8 mouse cellular contexts compared by ENCODE assay signal in the genomic region with DNA sequence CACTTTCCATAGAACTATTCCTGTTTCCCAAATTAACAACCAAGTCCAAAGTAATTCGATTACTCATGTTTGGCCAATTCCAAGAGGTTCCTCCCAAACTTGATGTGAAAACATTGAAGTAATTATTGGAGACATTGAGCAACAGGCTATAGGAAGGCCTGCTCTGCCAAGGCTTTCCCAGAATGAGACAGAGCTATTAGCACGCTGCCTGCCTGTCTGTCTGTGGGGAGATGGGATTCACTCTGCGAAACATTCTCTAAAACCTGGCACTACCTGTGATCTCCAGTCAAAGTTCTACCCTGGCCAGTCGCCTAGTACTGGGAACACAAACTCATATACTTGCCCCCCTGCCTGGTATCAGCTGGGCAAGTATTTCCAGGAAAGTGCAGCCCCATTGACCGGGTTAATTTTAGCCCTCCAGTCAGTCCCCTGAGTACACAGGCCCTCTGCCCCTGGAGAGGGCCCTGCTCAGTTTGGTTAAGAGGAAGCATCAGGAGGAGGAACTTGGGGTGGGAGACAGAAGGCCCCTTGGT. TPM values are rescaled to one million over a fixed set of nuclear protein-coding genes. Genes with fewer than 3 reads are reported as not detected.
DNase-seq lines count a peak whose midpoint lies in the region; ATAC-seq and TF ChIP-seq lines count a peak whose summit lies in the region.

No protein-coding gene starts in this region.

- WGBS in forebrain, embryonic 13.5 days: 41% methylated on average over 5 of the region's 5 CpGs
- WGBS in hindbrain, embryonic 15.5 days: 37% methylated on average over 5 of the region's 5 CpGs
- WGBS in liver, embryonic 13.5 days (ENCODE audit: insufficient replicate concordance): 7% methylated on average over 5 of the region's 5 CpGs
- 3% methylated on average over 5 of the region's 5 CpGs for WGBS in stomach, postnatal 0 days

- DNase-seq in thymus, postnatal 0 days (ENCODE audit: low spot score): peak; percentile 36
- no peak for DNase-seq in thymus, postnatal 14 days
- peak; percentile 29 for DNase-seq in liver, embryonic 13.5 days
- DNase-seq in stomach, postnatal 0 days (ENCODE audit: low spot score): no peak

- ATAC-seq in forebrain, embryonic 13.5 days: no peak
- no peak for ATAC-seq in hindbrain, embryonic 15.5 days (ENCODE audit: low FRiP score, low read depth)
- no peak for ATAC-seq in liver, embryonic 13.5 days (ENCODE audit: low read depth)
- no peak for ATAC-seq in stomach, postnatal 0 days (ENCODE audit: low FRiP score, low TSS enrichment)
- no peak for ATAC-seq in inflammation-experienced regulatory T-cells, adult 6 months
- ATAC-seq in cerebellum, adult (ENCODE audit: insufficient number of reproducible peaks, low FRiP score, low TSS enrichment): no peak

- no peaks in the 10 kb centered on the region for H3K9me3 ChIP-seq in forebrain, embryonic 13.5 days (replicated peaks)
- no peaks in the 10 kb centered on the region for H3K9me3 ChIP-seq in hindbrain, embryonic 15.5 days
- no peaks in the 10 kb centered on the region for H3K9me3 ChIP-seq in liver, embryonic 13.5 days (replicated peaks)
- no peaks in the 10 kb centered on the region for H3K9me3 ChIP-seq in stomach, postnatal 0 days (ENCODE audit: control insufficient read depth, low read length)

- no peak for TF ChIP-seq EP300 in stomach, postnatal 0 days (optimal IDR thresholded peaks at IDR 0.05)

- H3K27ac ChIP-seq in forebrain, embryonic 13.5 days: no peak overlapping the region
- no peak overlapping the region for H3K27ac ChIP-seq in hindbrain, embryonic 15.5 days (replicated peaks)
- peak overlapping the region; percentile 95 for H3K27ac ChIP-seq in liver, embryonic 13.5 days
- H3K27ac ChIP-seq in stomach, postnatal 0 days (replicated peaks): peak overlapping the region; percentile 98

- H3K4me2 ChIP-seq in forebrain, embryonic 13.5 days: peak overlapping the region; percentile 86
- peak overlapping the region; percentile 69 for H3K4me2 ChIP-seq in hindbrain, embryonic 15.5 days
- peak overlapping the region; percentile 84 for H3K4me2 ChIP-seq in liver, embryonic 13.5 days
- peak overlapping the region; percentile 69 for H3K4me2 ChIP-seq in stomach, postnatal 0 days (replicated peaks; ENCODE audit: low read depth)

- no peaks in the 10 kb centered on the region for H3K27me3 ChIP-seq in forebrain, embryonic 13.5 days
- no peaks in the 10 kb centered on the region for H3K27me3 ChIP-seq in hindbrain, embryonic 15.5 days
- no peaks in the 10 kb centered on the region for H3K27me3 ChIP-seq in liver, embryonic 13.5 days
- H3K27me3 ChIP-seq in stomach, postnatal 0 days (ENCODE audit: control insufficient read depth, insufficient read depth, low read length): no peaks in the 10 kb centered on the region

- peak overlapping the region; percentile 69 for H3K4me3 ChIP-seq in forebrain, embryonic 13.5 days
- peak overlapping the region; percentile 74 for H3K4me3 ChIP-seq in hindbrain, embryonic 15.5 days
- H3K4me3 ChIP-seq in liver, embryonic 13.5 days (replicated peaks): peak overlapping the region; percentile 91
- H3K4me3 ChIP-seq in stomach, postnatal 0 days (ENCODE audit: low read depth, low read length): peak overlapping the region; percentile 77

- no peak for TF ChIP-seq CTCF in stomach, postnatal 0 days (IDR thresholded peaks at IDR 0.05; ENCODE audit: low read depth)

- H3K9ac ChIP-seq in forebrain, embryonic 13.5 days: peak overlapping the region; percentile 83
- peak overlapping the region; percentile 72 for H3K9ac ChIP-seq in hindbrain, embryonic 15.5 days
- H3K9ac ChIP-seq in liver, embryonic 13.5 days: peak overlapping the region; percentile 97
- H3K9ac ChIP-seq in stomach, postnatal 0 days (ENCODE audit: low read length): peak overlapping the region; percentile 94

- H3K36me3 ChIP-seq in forebrain, embryonic 13.5 days (ENCODE audit: poor library complexity, severe bottlenecking): no peaks in the 10 kb centered on the region
- no peaks in the 10 kb centered on the region for H3K36me3 ChIP-seq in hindbrain, embryonic 15.5 days
- peaks cover 12% of the 10 kb centered on the region for H3K36me3 ChIP-seq in liver, embryonic 13.5 days
- H3K36me3 ChIP-seq in stomach, postnatal 0 days (ENCODE audit: control insufficient read depth, insufficient read depth, low read length): no peaks in the 10 kb centered on the region

- peaks cover 52% of the 10 kb centered on the region for H3K4me1 ChIP-seq in forebrain, embryonic 13.5 days
- peaks cover 47% of the 10 kb centered on the region for H3K4me1 ChIP-seq in hindbrain, embryonic 15.5 days (replicated peaks)
- peaks cover 76% of the 10 kb centered on the region for H3K4me1 ChIP-seq in liver, embryonic 13.5 days (replicated peaks)
- 0 out of 2 replicates have a peak, but pooled peaks cover 9% of the 10 kb centered on the region for H3K4me1 ChIP-seq in stomach, postnatal 0 days (replicated peaks; ENCODE audit: control insufficient read depth, insufficient read depth)

RNA-seq across cellular contexts. Expression of gene B4galt1, which starts 1.5 kb away (rescaled TPM):
- 29.6 and 32.0 TPM in 2 replicates for polyA plus RNA-seq in thymus, postnatal 0 days (2015; fragmentation: Nextera tagmentation; extraction: Ambion mirVana)
- polyA plus RNA-seq in forebrain, embryonic 13.5 days (2015; fragmentation: Nextera tagmentation; extraction: Ambion mirVana): 7.8 and 9.1 TPM in 2 replicates
- polyA plus RNA-seq in hindbrain, embryonic 15.5 days (2015; fragmentation: Nextera tagmentation; extraction: Ambion mirVana): 8.1 and 8.6 TPM in 2 replicates
- 29.9 and 33.8 TPM in 2 replicates for polyA plus RNA-seq in liver, embryonic 13.5 days (2015; fragmentation: Nextera tagmentation; extraction: Ambion mirVana)
- polyA plus RNA-seq in stomach, postnatal 0 days (2015; fragmentation: Nextera tagmentation; extraction: Ambion mirVana): 34.3 and 35.0 TPM in 2 replicates
- 10 to 100 TPM; 47.2 to 79.0 (median 56.0) TPM for polyA plus RNA-seq in inflammation-experienced regulatory T-cells, adult 6 months (2017; shearing (Covaris generic))

Comparison
In these comparisons a context has a peak if more than half of its experiments do, and no peak if none do; other contexts are left out.
1. DNase-seq: peak in thymus, postnatal 0 days (single experiment) and liver, embryonic 13.5 days (single experiment); none in thymus, postnatal 14 days (single experiment) and stomach, postnatal 0 days (single experiment).
2. H3K27ac ChIP-seq: peak in liver, embryonic 13.5 days (single experiment) and stomach, postnatal 0 days (single experiment); none in forebrain, embryonic 13.5 days (single experiment) and hindbrain, embryonic 15.5 days (single experiment).
3. Peak in every context shown above with its lines, with median percentiles within 50 percentile points of each other: H3K4me2 ChIP-seq, H3K4me3 ChIP-seq and H3K9ac ChIP-seq.